Mouse (Mus musculus): ENCODE data around the gene Recql5.

- TF ChIP-seq CTCF (IDR thresholded peaks at IDR 0.05; ENCODE audit: control insufficient read depth, insufficient read depth, low read length): no peak
- TF ChIP-seq POLR2A (IDR thresholded peaks at IDR 0.05; ENCODE audit: borderline replicate concordance, control insufficient read depth, low read depth, low read length): no peak
Observed at GRCm38 (mm10) chr11:115843891-115844239, 89.4 kb downstream of the Recql5 start.

Measured in bone marrow, adult 2 months (tissue).